Mouse (Mus musculus): ENCODE measurements at regions not wholly inside any gene's neighbourhood (a gene's known extent, or its start where the extent isn't known, plus 50 kb on each side); places are given as distances from the start of the nearest gene placed in this dataset.

GRCm38 (mm10) chr15:59954345-59954744 is 62.1 kb downstream of the 4933412E24Rik start:
- peak; percentile 68; the same call in 1 of the 2 replicates for ATAC-seq
- H3K27me3 ChIP-seq, result no peaks in the 10 kb centered on the region
- no peak overlapping the region for H3K4me3 ChIP-seq
- H3K9me3 ChIP-seq (replicated peaks), result no peaks in the 10 kb centered on the region
- H3K36me3 ChIP-seq (ENCODE audit: poor library complexity, severe bottlenecking), result no peaks in the 10 kb centered on the region
- no peak overlapping the region for H3K4me2 ChIP-seq
- no peaks in the 10 kb centered on the region for H3K4me1 ChIP-seq
- H3K27ac ChIP-seq, result no peak overlapping the region
- 75% methylated on average over 3 of the region's 3 CpGs for WGBS
- no peak overlapping the region for H3K9ac ChIP-seq

DNA sequence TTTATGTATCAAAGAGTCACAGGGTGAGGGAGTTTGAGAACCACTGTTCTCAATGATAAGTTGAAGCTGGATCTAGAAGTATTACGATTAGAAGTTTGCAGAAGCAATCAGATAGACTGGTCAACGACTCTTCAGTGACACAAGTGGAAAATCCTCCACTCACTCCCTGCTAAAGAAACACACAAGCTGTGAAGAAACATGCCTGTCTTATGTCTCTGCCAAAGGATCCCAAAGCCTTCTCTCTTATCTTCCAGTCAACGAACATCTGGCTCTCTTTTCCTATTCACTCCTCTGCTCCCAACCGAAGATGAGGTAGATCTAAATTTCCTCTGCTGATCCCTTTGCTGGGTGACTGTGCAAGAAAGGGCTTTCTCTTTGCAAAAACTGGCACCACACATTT is 62.6 kb downstream of the 4933412E24Rik start:
- 85% methylated on average over 4 of the region's 4 CpGs for WGBS
- ATAC-seq, result no peak
- H3K27ac ChIP-seq, result no peak overlapping the region
- no peaks in the 10 kb centered on the region for H3K36me3 ChIP-seq (ENCODE audit: poor library complexity, severe bottlenecking)
- no peaks in the 10 kb centered on the region for H3K4me1 ChIP-seq
- H3K27me3 ChIP-seq, result no peaks in the 10 kb centered on the region
- H3K4me3 ChIP-seq, result no peak overlapping the region
- no peaks in the 10 kb centered on the region for H3K9me3 ChIP-seq (replicated peaks)
- H3K4me2 ChIP-seq, result no peak overlapping the region
- H3K9ac ChIP-seq, result no peak overlapping the region

DNA sequence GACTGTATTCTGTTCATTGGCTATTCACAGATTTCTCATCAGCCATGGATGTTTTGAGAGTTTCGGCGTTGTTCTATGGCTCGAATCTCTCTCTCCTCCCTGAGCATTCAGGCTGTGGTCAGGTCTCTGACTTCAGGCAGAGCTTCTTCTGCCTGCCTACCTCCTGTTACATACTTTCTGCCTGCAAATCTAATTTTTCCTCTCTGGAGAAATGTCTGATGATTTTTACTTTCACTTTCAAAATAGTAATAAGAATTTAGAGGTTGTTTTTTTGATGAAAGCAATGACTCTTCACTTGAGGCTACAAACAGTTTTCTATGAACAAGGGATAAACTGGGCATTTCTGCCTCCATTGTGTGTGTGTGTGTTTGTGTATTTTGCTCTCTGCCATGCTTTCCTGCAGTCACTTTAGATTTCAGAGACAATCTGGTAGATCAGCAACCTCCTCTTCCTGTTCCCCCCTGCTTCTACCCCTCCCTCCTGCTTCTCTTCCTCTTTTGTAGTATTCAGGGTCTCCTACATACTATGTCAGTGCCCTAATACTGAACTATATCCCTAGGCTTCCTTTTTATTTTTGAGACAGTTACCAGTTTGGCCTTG is 65.7 kb downstream of the 4933412E24Rik start:
- 89% methylated on average over 3 of the region's 3 CpGs for WGBS
- Histone ChIP-seq H3K36me3 (ENCODE audit: poor library complexity, severe bottlenecking) (no peaks in the 10 kb centered on the region), H3K9ac (no peak overlapping the region), H3K27me3 (no peaks in the 10 kb centered on the region), H3K27ac (no peak overlapping the region), H3K4me1 (no peaks in the 10 kb centered on the region), H3K9me3 (replicated peaks) (no peaks in the 10 kb centered on the region), H3K4me2 (no peak overlapping the region), H3K4me3 (no peak overlapping the region)
- no peak for ATAC-seq

DNA sequence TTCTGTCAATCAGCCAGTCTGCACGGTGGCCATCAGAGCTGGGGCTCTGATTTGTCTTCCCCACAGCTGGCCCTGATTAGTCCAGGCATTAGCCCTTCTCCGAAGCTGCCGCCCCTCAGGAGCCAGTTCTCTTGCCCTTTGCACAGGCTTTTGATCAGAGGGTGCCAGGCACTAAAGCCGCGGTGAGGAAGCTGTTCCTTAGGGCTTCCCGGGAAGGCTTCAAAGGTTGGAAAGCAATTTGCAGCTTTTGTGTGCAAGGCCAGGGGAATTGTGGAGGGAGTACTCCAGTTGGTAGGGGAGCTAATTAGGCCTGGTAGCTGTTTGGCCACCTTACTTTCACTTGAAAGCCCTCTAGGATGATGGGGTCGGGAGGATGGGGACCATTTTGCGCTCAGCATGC is 71.2 kb downstream of the 4933412E24Rik start:
- WGBS, result 2% methylated on average over 8 of the region's 8 CpGs
- Histone ChIP-seq H3K36me3 (ENCODE audit: poor library complexity, severe bottlenecking) (no peaks in the 10 kb centered on the region), H3K9me3 (replicated peaks) (no peaks in the 10 kb centered on the region), H3K4me1 (peaks cover 5% of the 10 kb centered on the region; the same call in 1 of the 2 replicates), H3K4me3 (no peak overlapping the region), H3K27me3 (no peaks in the 10 kb centered on the region), H3K27ac (no peak overlapping the region), H3K4me2 (no peak overlapping the region), H3K9ac (no peak overlapping the region)
- ATAC-seq, result peak; percentile 84

DNA sequence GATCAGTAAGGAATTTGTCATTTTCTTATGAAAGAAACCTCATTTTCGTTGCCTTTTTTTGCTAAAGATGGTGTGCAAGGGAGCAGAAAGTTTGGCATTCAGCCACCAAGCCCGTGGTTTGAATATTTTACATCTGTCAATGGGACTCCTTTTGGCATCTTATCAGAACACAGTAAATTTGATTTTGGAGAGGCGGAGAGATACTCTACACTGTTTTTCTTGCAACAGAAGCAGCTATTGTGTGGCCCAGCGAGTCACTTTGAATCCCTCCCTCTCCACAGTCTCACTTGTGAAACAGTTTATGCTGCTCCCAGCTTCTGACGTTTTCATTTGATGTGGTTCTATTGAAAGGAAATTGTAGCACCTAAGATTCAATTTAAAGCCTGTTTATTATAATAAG is 79.9 kb downstream of the 4933412E24Rik start:
- H3K4me1 ChIP-seq, result peaks cover 9% of the 10 kb centered on the region
- no peaks in the 10 kb centered on the region for H3K9me3 ChIP-seq (replicated peaks)
- no peak overlapping the region for H3K4me2 ChIP-seq
- H3K9ac ChIP-seq, result no peak overlapping the region
- H3K27me3 ChIP-seq, result no peaks in the 10 kb centered on the region
- ATAC-seq, result no peak
- WGBS, result 25% methylated on average over 5 of the region's 5 CpGs
- no peak overlapping the region for H3K27ac ChIP-seq
- no peaks in the 10 kb centered on the region for H3K36me3 ChIP-seq (ENCODE audit: poor library complexity, severe bottlenecking)
- H3K4me3 ChIP-seq, result no peak overlapping the region

- H3K9ac ChIP-seq, result no peak overlapping the region
- WGBS, result 81% methylated on average over 4 of the region's 4 CpGs
- H3K36me3 ChIP-seq (ENCODE audit: poor library complexity, severe bottlenecking), result no peaks in the 10 kb centered on the region
- no peak overlapping the region for H3K4me3 ChIP-seq
- no peak for ATAC-seq
- H3K4me2 ChIP-seq, result no peak overlapping the region
- H3K9me3 ChIP-seq (replicated peaks), result no peaks in the 10 kb centered on the region
- no peak overlapping the region for H3K27ac ChIP-seq
- H3K4me1 ChIP-seq, result no peaks in the 10 kb centered on the region
- H3K27me3 ChIP-seq, result no peaks in the 10 kb centered on the region
Measured at GRCm38 (mm10) chr15:59913860-59914259, 102.6 kb downstream of the 4933412E24Rik start.

DNA sequence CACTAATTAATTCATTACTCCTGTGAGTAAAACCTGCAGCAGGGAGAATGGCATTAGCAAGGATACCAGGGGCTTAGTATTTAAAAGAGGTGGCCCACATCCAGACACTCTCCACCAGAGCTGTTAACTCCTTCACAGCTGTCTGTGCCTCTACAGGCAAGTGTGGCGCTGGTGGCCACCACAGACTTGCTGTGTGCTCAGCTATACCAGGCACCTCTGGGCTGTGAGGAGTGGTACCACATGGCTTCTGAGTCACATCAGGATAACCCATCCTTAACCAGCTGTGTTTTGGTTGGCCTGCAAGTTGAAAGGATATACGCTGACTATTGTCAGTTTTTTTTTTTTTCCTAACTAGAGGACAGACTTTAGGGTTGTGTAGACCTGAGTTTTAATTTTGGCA is 108.1 kb downstream of the 4933412E24Rik start:
- WGBS, result 75% methylated on average over 2 of the region's 2 CpGs
- no peaks in the 10 kb centered on the region for H3K36me3 ChIP-seq (ENCODE audit: poor library complexity, severe bottlenecking)
- H3K9me3 ChIP-seq (replicated peaks), result no peaks in the 10 kb centered on the region
- no peak for ATAC-seq
- H3K4me3 ChIP-seq, result no peak overlapping the region
- no peak overlapping the region for H3K9ac ChIP-seq
- no peaks in the 10 kb centered on the region for H3K27me3 ChIP-seq
- no peaks in the 10 kb centered on the region for H3K4me1 ChIP-seq
- no peak overlapping the region for H3K27ac ChIP-seq
- no peak overlapping the region for H3K4me2 ChIP-seq

DNA sequence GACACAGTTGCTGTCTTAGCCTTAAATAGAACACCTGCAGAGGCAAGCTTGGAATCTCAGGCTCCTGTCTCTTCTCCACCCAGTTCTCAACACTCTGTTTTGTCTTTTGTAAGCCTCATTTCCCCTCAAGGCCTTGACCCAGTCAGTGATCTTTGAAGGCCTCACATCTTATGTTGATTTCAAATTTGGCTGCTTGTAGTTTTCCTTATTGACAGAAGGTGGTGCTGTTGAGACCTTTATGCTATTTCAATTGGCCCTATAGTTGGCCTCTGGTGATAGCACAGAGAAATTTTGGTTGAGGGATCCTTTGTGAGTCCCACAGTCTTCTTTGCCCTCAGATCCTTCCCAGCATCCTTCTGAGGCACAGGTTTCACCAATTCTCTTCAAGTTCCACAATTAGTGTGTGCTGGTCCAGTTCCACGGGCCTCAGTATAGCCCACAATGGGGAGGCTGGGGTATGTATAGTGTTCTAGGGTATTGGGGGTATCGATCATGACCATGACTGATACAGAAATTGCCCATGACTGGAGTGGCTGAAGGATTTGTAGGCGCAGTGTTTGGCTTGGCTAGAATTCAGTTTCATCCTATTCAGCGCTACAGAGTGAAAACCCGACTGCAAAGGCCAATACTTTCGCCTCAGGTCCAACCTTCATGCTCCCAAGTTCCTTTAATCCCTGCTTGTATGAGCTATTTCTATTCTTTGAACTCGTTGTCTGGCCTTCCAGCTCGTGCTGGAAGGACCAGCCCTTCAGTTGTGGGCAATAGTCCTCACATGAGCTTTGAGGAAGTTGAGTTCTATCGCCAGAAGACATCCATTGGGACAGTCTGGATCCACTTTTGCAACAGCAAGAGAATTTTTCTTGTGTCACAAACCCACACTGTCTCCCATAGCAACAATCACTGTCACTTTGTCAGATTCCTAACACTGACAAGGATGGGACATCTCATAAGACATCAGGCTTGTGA is 110.3 kb downstream of the 4933412E24Rik start:
- Histone ChIP-seq H3K36me3 (ENCODE audit: poor library complexity, severe bottlenecking) (no peaks in the 10 kb centered on the region), H3K27me3 (no peaks in the 10 kb centered on the region), H3K4me3 (no peak overlapping the region), H3K9me3 (replicated peaks) (no peaks in the 10 kb centered on the region), H3K4me2 (no peak overlapping the region), H3K4me1 (no peaks in the 10 kb centered on the region), H3K27ac (no peak overlapping the region), H3K9ac (no peak overlapping the region)
- WGBS, result 82% methylated on average over 9 of the region's 9 CpGs
- peak; percentile 55; the same call in 1 of the 2 replicates for ATAC-seq

- 75% methylated on average over 5 of the region's 5 CpGs for WGBS
- H3K4me3 ChIP-seq, result no peak overlapping the region
Measured at GRCm38 (mm10) chr15:59904741-59905140, 111.7 kb downstream of the 4933412E24Rik start.

DNA sequence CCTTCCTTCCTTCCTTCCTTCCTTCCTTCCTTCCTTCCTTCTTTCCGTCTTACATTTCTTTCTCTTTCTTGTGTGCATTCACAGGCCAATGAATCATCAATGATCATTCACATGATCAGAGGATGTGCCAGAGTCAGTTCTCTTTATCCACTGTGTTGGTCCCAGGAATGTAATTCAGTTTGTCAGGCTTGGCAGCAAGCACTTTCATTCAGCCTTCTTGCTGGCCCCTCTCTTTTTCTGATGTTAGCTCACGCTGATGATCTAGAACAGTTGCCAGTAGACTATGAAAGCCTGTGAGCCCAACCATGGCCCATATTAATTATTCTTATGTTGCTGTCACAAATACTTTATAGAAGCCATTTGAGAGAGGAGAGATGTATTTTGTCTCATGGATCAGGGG is 127.4 kb downstream of the 4933412E24Rik start:
- H3K36me3 ChIP-seq (ENCODE audit: poor library complexity, severe bottlenecking), result no peaks in the 10 kb centered on the region
- no peak overlapping the region for H3K4me3 ChIP-seq
- no peaks in the 10 kb centered on the region for H3K27me3 ChIP-seq
- no peaks in the 10 kb centered on the region for H3K9me3 ChIP-seq (replicated peaks)
- WGBS, result 91% methylated on average over 2 of the region's 2 CpGs
- no peak overlapping the region for H3K27ac ChIP-seq
- no peak overlapping the region for H3K4me2 ChIP-seq
- no peaks in the 10 kb centered on the region for H3K4me1 ChIP-seq
- no peak overlapping the region for H3K9ac ChIP-seq
- ATAC-seq, result no peak

More at GRCm38 (mm10) chr15:59904741-59905140, 111.7 kb downstream of the 4933412E24Rik start:
- ATAC-seq, result no peak
- Histone ChIP-seq H3K27me3 (no peaks in the 10 kb centered on the region), H3K36me3 (ENCODE audit: poor library complexity, severe bottlenecking) (no peaks in the 10 kb centered on the region), H3K9me3 (replicated peaks) (no peaks in the 10 kb centered on the region), H3K27ac (no peak overlapping the region), H3K4me2 (no peak overlapping the region), H3K4me1 (no peaks in the 10 kb centered on the region), H3K9ac (no peak overlapping the region)

DNA sequence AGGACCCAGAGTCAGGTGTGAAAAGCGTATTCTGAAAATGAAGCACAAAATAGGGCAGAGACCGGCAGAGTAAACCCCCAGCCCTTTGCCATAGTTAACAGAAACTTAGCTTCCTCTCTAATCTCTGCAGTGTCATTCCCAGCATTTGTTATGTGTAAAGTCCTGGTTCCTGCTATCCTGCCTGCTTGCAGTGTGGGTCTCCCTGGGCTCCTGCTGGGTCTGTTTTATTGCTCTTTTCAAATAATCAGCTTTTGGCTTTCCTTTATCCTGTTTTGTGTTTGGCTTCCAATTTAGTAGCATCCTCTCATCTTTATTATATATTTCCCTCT is 128.3 kb downstream of the 4933412E24Rik start:
- Histone ChIP-seq H3K4me2 (no peak overlapping the region), H3K9me3 (replicated peaks) (no peaks in the 10 kb centered on the region), H3K27me3 (no peaks in the 10 kb centered on the region), H3K9ac (no peak overlapping the region), H3K4me1 (no peaks in the 10 kb centered on the region), H3K4me3 (no peak overlapping the region), H3K27ac (no peak overlapping the region), H3K36me3 (ENCODE audit: poor library complexity, severe bottlenecking) (no peaks in the 10 kb centered on the region)
- no peak for ATAC-seq
- WGBS, result 35% methylated on average over 2 of the region's 2 CpGs

DNA sequence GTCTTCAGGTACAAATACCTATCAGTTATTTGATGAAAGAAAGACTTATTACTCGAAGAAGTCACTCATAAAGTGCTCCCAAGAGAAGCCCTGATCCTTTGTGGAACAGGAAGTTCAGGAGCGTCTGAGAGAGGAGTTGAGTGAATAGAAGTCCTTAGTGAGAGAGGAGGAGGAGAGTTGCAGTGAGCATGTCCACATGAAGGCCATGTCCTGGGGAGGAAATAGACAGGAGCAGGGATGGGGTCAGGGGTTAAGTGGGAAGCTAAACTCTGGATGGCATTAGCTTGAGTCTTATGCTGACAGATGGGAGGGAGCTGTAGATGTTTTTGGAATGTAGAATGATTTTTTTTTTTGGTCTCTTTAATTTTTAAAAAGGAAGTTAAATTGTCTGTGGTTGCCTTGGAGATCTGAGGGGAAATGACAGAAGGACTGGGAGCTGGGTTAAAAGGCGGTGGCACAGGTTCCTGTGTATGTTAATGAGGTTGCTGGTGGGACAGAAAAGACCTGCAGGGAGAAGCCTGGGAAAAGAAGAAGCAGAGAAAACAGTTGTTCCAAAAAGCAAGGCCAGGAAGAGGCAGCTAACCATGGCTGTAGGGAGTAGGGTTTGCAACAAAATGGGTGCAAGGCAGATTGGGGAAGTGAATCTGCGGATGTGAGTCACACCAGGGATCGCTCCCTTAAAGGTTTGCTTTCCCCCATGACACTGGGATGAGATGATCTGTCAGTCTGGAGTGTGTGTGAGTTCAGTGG is 128.9 kb downstream of the 4933412E24Rik start:
- H3K4me3 ChIP-seq, result no peak overlapping the region
- no peak overlapping the region for H3K27ac ChIP-seq
- ATAC-seq, result no peak
- no peak overlapping the region for H3K4me2 ChIP-seq
- no peaks in the 10 kb centered on the region for H3K4me1 ChIP-seq
- no peaks in the 10 kb centered on the region for H3K9me3 ChIP-seq (replicated peaks)
- 55% methylated on average over 5 of the region's 5 CpGs for whole genome bisulfite sequencing
- no peaks in the 10 kb centered on the region for H3K36me3 ChIP-seq (ENCODE audit: poor library complexity, severe bottlenecking)
- no peaks in the 10 kb centered on the region for H3K27me3 ChIP-seq
- no peak overlapping the region for H3K9ac ChIP-seq
